In the genomic region with DNA sequence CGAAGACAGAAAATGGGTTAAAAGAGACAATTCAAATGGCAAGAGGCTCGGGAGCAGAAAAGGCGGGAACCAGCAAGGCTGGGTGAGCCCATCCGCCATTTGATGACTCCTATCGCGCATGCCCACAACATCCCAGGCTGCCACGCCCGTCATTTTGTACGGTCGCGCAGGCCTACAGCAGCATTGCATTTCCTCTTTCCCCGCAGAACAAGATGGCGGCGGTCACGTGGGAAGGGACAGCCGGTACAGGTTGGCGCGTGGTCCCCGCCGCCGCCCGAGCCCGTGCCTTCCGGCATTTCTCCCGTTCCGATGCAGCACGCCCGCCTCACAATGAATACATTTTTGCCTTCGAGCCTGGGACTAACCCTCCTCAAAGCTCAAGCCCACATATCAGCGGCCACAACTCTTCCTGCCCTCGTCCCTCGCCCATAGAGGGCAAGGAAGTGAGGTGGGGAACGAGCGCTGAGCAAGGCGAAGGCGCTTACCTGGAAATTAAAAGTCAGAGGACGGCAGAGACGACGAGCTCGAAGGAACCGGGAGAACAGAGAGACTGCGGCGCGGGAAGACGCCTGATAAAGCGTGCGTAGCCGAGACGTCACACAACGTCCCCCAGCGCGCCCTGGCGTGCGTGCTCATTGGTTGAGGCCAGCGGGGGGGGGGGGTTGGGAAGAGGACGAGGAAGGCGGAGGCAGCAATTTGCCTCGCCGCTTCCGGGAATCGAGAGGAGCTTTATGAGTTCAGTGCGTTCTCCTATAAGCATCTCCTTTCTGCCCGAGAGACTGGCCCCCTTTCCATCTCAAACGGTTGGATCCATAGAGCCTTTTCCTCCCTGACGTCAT, we compare ENCODE assay signal across 8 mouse cellular contexts. TPM values are rescaled to one million over a fixed set of nuclear protein-coding genes. Genes with fewer than 3 reads are reported as not detected.
A peak's percentile ranks its signal among the peaks of the same experiment; 100 is the strongest.
DNase-seq lines count a peak whose midpoint lies in the region; ATAC-seq and TF ChIP-seq lines count a peak whose summit lies in the region.

A gene (minus strand): TSS at position 728 of the 839 bp plus-strand sequence.

- peak within 1 kb of the TSS; percentile 79 for H3K9ac ChIP-seq in kidney, embryonic 15.5 days

- peak; percentile 96 for ATAC-seq in kidney, embryonic 15.5 days (replicated peaks; ENCODE audit: low FRiP score)
- peak; percentile 89 for ATAC-seq in monocyte, adult 5-6 weeks (replicated peaks; ENCODE audit: insufficient number of reproducible peaks, low FRiP score, low TSS enrichment, poor library complexity, severe bottlenecking)

- H3K9me3 ChIP-seq in heart, embryonic 10.5 days, result no peaks in the 10 kb centered on the region
- no peaks in the 10 kb centered on the region for H3K9me3 ChIP-seq in kidney, embryonic 15.5 days (replicated peaks)

- peak within 1 kb of the TSS; percentile 92 for H3K4me3 ChIP-seq in bone marrow macrophage, adult 2 months (ENCODE audit: insufficient read depth, low read length)
- peak within 1 kb of the TSS; percentile 71 for H3K4me3 ChIP-seq in embryonic fibroblast, embryonic 13.5 days (ENCODE audit: insufficient read depth, low read length)
- H3K4me3 ChIP-seq in heart, embryonic 10.5 days, result peak within 1 kb of the TSS; percentile 70
- peak within 1 kb of the TSS; percentile 65 for H3K4me3 ChIP-seq in kidney, embryonic 15.5 days (replicated peaks)

- no peaks in the 10 kb centered on the region for H3K27me3 ChIP-seq in heart, embryonic 10.5 days (ENCODE audit: insufficient read depth, poor library complexity, severe bottlenecking)
- H3K27me3 ChIP-seq in kidney, embryonic 15.5 days, result no peaks in the 10 kb centered on the region

- H3K27ac ChIP-seq in bone marrow macrophage, adult 2 months (ENCODE audit: insufficient read depth, low read depth, low read length), result peak within 1 kb of the TSS; percentile 98
- peak within 1 kb of the TSS; percentile 97 for H3K27ac ChIP-seq in embryonic fibroblast, embryonic 13.5 days (ENCODE audit: insufficient read depth, low read length)
- peak within 1 kb of the TSS; percentile 95 for H3K27ac ChIP-seq in heart, embryonic 10.5 days
- peak within 1 kb of the TSS; percentile 98 for H3K27ac ChIP-seq in kidney, embryonic 15.5 days

- peak; percentile 89 for DNase-seq in A20 (ENCODE audit: low read depth, low spot score)
- DNase-seq in heart, embryonic 10.5 days (ENCODE audit: low spot score), result peak; percentile 93
- peak; percentile 91 for DNase-seq in liver
- DNase-seq in spleen, postnatal 4 days (ENCODE audit: low spot score in 2 of 2), result peak; percentile 88 to 91

- peaks cover 32% of the 10 kb centered on the region for H3K36me3 ChIP-seq in heart, embryonic 10.5 days
- peaks cover 36% of the 10 kb centered on the region for H3K36me3 ChIP-seq in kidney, embryonic 15.5 days

- H3K4me2 ChIP-seq in kidney, embryonic 15.5 days, result peak within 1 kb of the TSS; percentile 74

- 18% methylated on average over 65 of the region's 65 CpGs for WGBS in heart, embryonic 10.5 days
- 10% methylated on average over 61 of the region's 65 CpGs for WGBS in kidney, embryonic 15.5 days

- TF ChIP-seq POLR2A in bone marrow macrophage, adult 2 months (IDR thresholded peaks at IDR 0.05; ENCODE audit: borderline replicate concordance, low read depth, low read length), result no peak
- peak; percentile 79 for TF ChIP-seq POLR2A in embryonic fibroblast, embryonic 13.5 days (IDR thresholded peaks at IDR 0.05; ENCODE audit: low read depth, low read length)

- H3K4me1 ChIP-seq in bone marrow macrophage, adult 2 months (ENCODE audit: control insufficient read depth, insufficient read depth, low read length), result no peaks in the 10 kb centered on the region; the same call in 1 of the 2 replicates
- no peaks in the 10 kb centered on the region for H3K4me1 ChIP-seq in embryonic fibroblast, embryonic 13.5 days (ENCODE audit: control insufficient read depth, insufficient read depth, low read length)
- H3K4me1 ChIP-seq in heart, embryonic 10.5 days, result peaks cover 4% of the 10 kb centered on the region; the same call in 1 of the 2 replicates
- H3K4me1 ChIP-seq in kidney, embryonic 15.5 days, result peaks cover 10% of the 10 kb centered on the region

- no peak for TF ChIP-seq CTCF in bone marrow macrophage, adult 2 months (IDR thresholded peaks at IDR 0.05; ENCODE audit: low read depth, low read length)
- no peak for TF ChIP-seq CTCF in embryonic fibroblast, embryonic 13.5 days (IDR thresholded peaks at IDR 0.05; ENCODE audit: borderline replicate concordance, insufficient read depth, low read length)

RNA-seq across cellular contexts. Expression of the gene that starts here (rescaled TPM):
- polyA plus RNA-seq in bone marrow macrophage, adult 2 months (2012; ENCODE audit: insufficient read depth, insufficient read length, missing spikeins), result 290 and 322 TPM in 2 replicates
- polyA plus RNA-seq in embryonic fibroblast, embryonic 13.5 days (2011; ENCODE audit: insufficient read length, low read depth, missing spikeins), result 486 and 515 TPM in 2 replicates
- 342 and 398 TPM in 2 replicates for polyA plus RNA-seq in heart, embryonic 10.5 days (2016; fragmentation: Nextera tagmentation; extraction: Ambion mirVana)
- polyA plus RNA-seq in kidney, embryonic 15.5 days (2015; fragmentation: Nextera tagmentation; extraction: Ambion mirVana), result 490 and 492 TPM in 2 replicates
- 767 to 1,158 TPM (median 1,044 TPM) in 3 replicates for total RNA-seq in monocyte, adult 5-6 weeks (2017)

Comparison
In these comparisons a context has a peak if more than half of its experiments do, and no peak if none do; other contexts are left out.
1. Peak in every context shown above with its lines: DNase-seq, ATAC-seq, H3K4me3 ChIP-seq and H3K27ac ChIP-seq.